Mouse (Mus musculus) midbrain, embryonic 13.5 days (tissue): ENCODE results near the gene Gm16506. TPM values are rescaled to one million over a fixed set of nuclear protein-coding genes. Genes with fewer than 3 reads are reported as not detected.
"Not testable (repeated sequence)": the region's sequence is repeated elsewhere in the genome, so short reads cannot be mapped to it uniquely, and the experiment has no call there.

Experiments used
- ATAC-seq: fragments of 200-750 bp; cut with Nextera tagmentation; 2 replicates; pipeline ENCODE4 v1.8.0; 2017; ENCODE audit warnings: mild to moderate bottlenecking, moderate TSS enrichment, moderate library complexity
- H3K27ac ChIP-seq: fragments of 300-500 bp; sonication (generic); 2 replicates; pipeline ENCODE4 v1.5.1; 2015; ENCODE audit warnings: inconsistent platforms, mild to moderate bottlenecking, moderate library complexity
- H3K27me3 ChIP-seq: fragments of 300-500 bp; sonication (generic); 2 replicates; pipeline ENCODE4 v1.6.1; 2015; ENCODE audit warnings: mild to moderate bottlenecking, inconsistent platforms
- H3K36me3 ChIP-seq: fragments of 300-500 bp; sonication (generic); 2 replicates; pipeline ENCODE4 v1.6.1; 2015; ENCODE audit warnings: mild to moderate bottlenecking, inconsistent platforms
- H3K4me1 ChIP-seq: fragments of 300-500 bp; sonication (generic); replicated peaks from 2 replicates; pipeline ENCODE4 v1.6.1; 2015; ENCODE audit warnings: inconsistent platforms
- H3K4me2 ChIP-seq: fragments of 300-500 bp; sonication (generic); replicated peaks from 2 replicates; pipeline ENCODE4 v1.6.1; 2015; ENCODE audit warnings: moderate library complexity, mild to moderate bottlenecking, inconsistent platforms
- H3K4me3 ChIP-seq: fragments of 300-500 bp; sonication (generic); replicated peaks from 2 replicates; pipeline ENCODE4 v1.5.1; 2015; ENCODE audit warnings: mild to moderate bottlenecking, inconsistent platforms
- H3K9ac ChIP-seq: fragments of 300-500 bp; sonication (generic); replicated peaks from 2 replicates; pipeline ENCODE4 v1.6.1; 2015; ENCODE audit warnings: mild to moderate bottlenecking, inconsistent platforms
- H3K9me3 ChIP-seq: fragments of 300-500 bp; sonication (generic); 2 replicates; pipeline ENCODE4 v1.6.1; 2016; ENCODE audit warnings: mild to moderate bottlenecking, inconsistent platforms
- WGBS: fragments of 180-500 bp; shearing (Covaris S2); methylation state at CpG from one replicate; pipeline ENCODE4 v1.1.7; 2015; 5-methylcytosine and 5-hydroxymethylcytosine counted together
- polyA plus RNA-seq: library from polyadenylated mRNA; unstranded; fragments of >200 nt; fragmentation: Nextera tagmentation; extraction: Ambion mirVana; gene quantifications from 2 replicates; pipeline ENCODE4 v1.2.1, GENCODE M21; 2015

Gm16506 gene
- not detected in 2 replicates for polyA plus RNA-seq

GRCm38 (mm10) chr14:43727385-43727784 is at the start of gene Gm16506:
Gene Gm16506 (minus strand): TSS chr14:43727485.
- not testable (repeated sequence) for H3K9ac ChIP-seq, ATAC-seq, H3K4me1 ChIP-seq, H3K4me2 ChIP-seq, H3K4me3 ChIP-seq, H3K36me3 ChIP-seq, H3K27ac ChIP-seq, H3K9me3 ChIP-seq, H3K27me3 ChIP-seq
- WGBS: 93% methylated on average over 2 of the region's 3 CpGs

- not testable (repeated sequence) for H3K27me3 ChIP-seq, H3K9ac ChIP-seq, H3K4me1 ChIP-seq, H3K9me3 ChIP-seq, H3K4me3 ChIP-seq, H3K4me2 ChIP-seq, ATAC-seq, H3K27ac ChIP-seq, H3K36me3 ChIP-seq
- WGBS: 89% methylated on average over 4 of the region's 4 CpGs
Measured at GRCm38 (mm10) chr14:43747566-43747965, 20.3 kb upstream of the Gm16506 start, which contains the start of gene Gm6526. Gene Gm6526 (plus strand): TSS chr14:43747866.

- H3K9me3 ChIP-seq, H3K4me2 ChIP-seq, H3K4me3 ChIP-seq, H3K36me3 ChIP-seq, H3K27ac ChIP-seq, H3K9ac ChIP-seq, H3K4me1 ChIP-seq, ATAC-seq, H3K27me3 ChIP-seq: not testable (repeated sequence)
- 92% methylated on average over 4 of the region's 4 CpGs for whole genome bisulfite sequencing
Measured at GRCm38 (mm10) chr14:43697621-43698020, 29.7 kb downstream of the Gm16506 start, which contains the start of gene Gm7324. Gene Gm7324 (plus strand): TSS chr14:43697828.

- H3K9ac ChIP-seq, ATAC-seq: not testable (repeated sequence)
- WGBS: 78% methylated on average over 1 of the region's 2 CpGs
Measured at GRCm38 (mm10) chr14:43677099-43677498, 50.2 kb downstream of the Gm16506 start, which contains the start of gene Gm8165. Gene Gm8165 (minus strand): TSS chr14:43677199.

More at GRCm38 (mm10) chr14:43677099-43677498, 50.2 kb downstream of the Gm16506 start, which contains the start of gene Gm8165:
- not testable (repeated sequence) for H3K9me3 ChIP-seq, H3K27ac ChIP-seq, H3K4me1 ChIP-seq, H3K4me3 ChIP-seq, H3K36me3 ChIP-seq, H3K27me3 ChIP-seq, H3K4me2 ChIP-seq

Other genes with a start within 250 kb of the Gm16506 start
- gene Gm5799, start 183.9 kb downstream of the Gm16506 start, polyA plus RNA-seq: not detected in 2 replicates
- not detected in 2 replicates for gene Gm17654, start 148.3 kb downstream of the Gm16506 start, polyA plus RNA-seq
- not detected in 2 replicates for gene Gm10375, start 119.5 kb downstream of the Gm16506 start, polyA plus RNA-seq
- not detected in 2 replicates for gene Gm8165, start 50.3 kb downstream of the Gm16506 start, polyA plus RNA-seq
- gene Gm7324, start 29.7 kb downstream of the Gm16506 start, polyA plus RNA-seq: 1.3 and 1.5 TPM in 2 replicates
- gene Gm6526, start 20.4 kb upstream of the Gm16506 start, polyA plus RNA-seq: not detected in 2 replicates
- gene Gm8180, start 57.3 kb upstream of the Gm16506 start, polyA plus RNA-seq: not detected in 2 replicates
- not detected in 2 replicates for gene Ear1, start 148.0 kb upstream of the Gm16506 start, polyA plus RNA-seq
- not detected in 2 replicates for gene Ear10, start 196.1 kb upstream of the Gm16506 start, polyA plus RNA-seq
- gene Gm8113, start 197.9 kb upstream of the Gm16506 start, polyA plus RNA-seq: 4.5 and 4.9 TPM in 2 replicates
- not detected in 2 replicates for gene Ang5, start 229.6 kb upstream of the Gm16506 start, polyA plus RNA-seq